Mouse (Mus musculus): ENCODE measurements around the gene Slc25a18.

Slc25a18 gene

GRCm38 (mm10) chr6:120773149-120773628 lies at the start of gene Slc25a18:
TSS of gene Slc25a18 (plus strand) at chr6:120773578.
- no peak for DNase-seq (ENCODE audit: low read depth, low spot score)

- no peak for DNase-seq (ENCODE audit: low read depth, low spot score)
These were observed 47.4 kb upstream of the Slc25a18 start for GRCm38 (mm10) chr6:120725986-120726385.

- no peak for DNase-seq (ENCODE audit: low read depth, low spot score)
These were observed 37.4 kb upstream of the Slc25a18 start for GRCm38 (mm10) chr6:120736011-120736410.

- peak; percentile 43 for DNase-seq (ENCODE audit: low read depth, low spot score)
These were observed 36.8 kb upstream of the Slc25a18 start for GRCm38 (mm10) chr6:120736566-120736965.

- DNase-seq (ENCODE audit: low read depth, low spot score): peak; percentile 55
These were observed 30.2 kb upstream of the Slc25a18 start for GRCm38 (mm10) chr6:120743130-120743529.

GRCm38 (mm10) chr6:120744266-120744665 lies 29.1 kb upstream of the Slc25a18 start:
- DNase-seq (ENCODE audit: low read depth, low spot score): no peak

- no peak for DNase-seq (ENCODE audit: low read depth, low spot score)
These were observed 27.0 kb upstream of the Slc25a18 start for GRCm38 (mm10) chr6:120746416-120746815.

GRCm38 (mm10) chr6:120761151-120761550 lies 12.2 kb upstream of the Slc25a18 start:
- DNase-seq (ENCODE audit: low read depth, low spot score): no peak

GRCm38 (mm10) chr6:120769972-120770371 lies 3.4 kb upstream of the Slc25a18 start:
- DNase-seq (ENCODE audit: low read depth, low spot score): no peak

- DNase-seq (ENCODE audit: low read depth, low spot score): no peak
These were observed 2.0 kb upstream of the Slc25a18 start for GRCm38 (mm10) chr6:120771366-120771765.

GRCm38 (mm10) chr6:120772025-120772424 lies 1.4 kb upstream of the Slc25a18 start:
- no peak for DNase-seq (ENCODE audit: low read depth, low spot score)

- DNase-seq (ENCODE audit: low read depth, low spot score): no peak
These were observed 385 bp downstream of the Slc25a18 start for GRCm38 (mm10) chr6:120773763-120774162.

- no peak for DNase-seq (ENCODE audit: low read depth, low spot score)
These were observed 2.9 kb downstream of the Slc25a18 start for GRCm38 (mm10) chr6:120776286-120776685.

- no peak for DNase-seq (ENCODE audit: low read depth, low spot score)
These were observed 4.2 kb downstream of the Slc25a18 start for GRCm38 (mm10) chr6:120777533-120777932.

GRCm38 (mm10) chr6:120778226-120778625 lies 4.8 kb downstream of the Slc25a18 start:
- no peak for DNase-seq (ENCODE audit: low read depth, low spot score)

GRCm38 (mm10) chr6:120782948-120783347 lies 9.6 kb downstream of the Slc25a18 start:
- no peak for DNase-seq (ENCODE audit: low read depth, low spot score)

- no peak for DNase-seq (ENCODE audit: low read depth, low spot score)
These were observed 11.0 kb downstream of the Slc25a18 start for GRCm38 (mm10) chr6:120784351-120784750.

- no peak for DNase-seq (ENCODE audit: low read depth, low spot score)
These were observed 14.8 kb downstream of the Slc25a18 start for GRCm38 (mm10) chr6:120788068-120788607.

- peak; percentile 55 for DNase-seq (ENCODE audit: low read depth, low spot score)
These were observed 15.5 kb downstream of the Slc25a18 start for GRCm38 (mm10) chr6:120788904-120789303.

- DNase-seq (ENCODE audit: low read depth, low spot score): peak; percentile 43
These were observed 16.8 kb downstream of the Slc25a18 start for GRCm38 (mm10) chr6:120790153-120790552.

- no peak for DNase-seq (ENCODE audit: low read depth, low spot score)
These were observed 17.3 kb downstream of the Slc25a18 start for GRCm38 (mm10) chr6:120790717-120791116.

GRCm38 (mm10) chr6:120792947-120793346 lies 19.6 kb downstream of the Slc25a18 start:
- peak; percentile 61 for DNase-seq (ENCODE audit: low read depth, low spot score)

- DNase-seq (ENCODE audit: low read depth, low spot score): no peak
These were observed 22.2 kb downstream of the Slc25a18 start for GRCm38 (mm10) chr6:120795422-120796086.
